Mouse (Mus musculus): ENCODE data around the gene Cpa4. TPM values are rescaled to one million over a fixed set of nuclear protein-coding genes. Genes with fewer than 3 reads are reported as not detected.

Gene Cpa4
- total RNA-seq, 4 experiments from 2014 or later, result not detected

DNA sequence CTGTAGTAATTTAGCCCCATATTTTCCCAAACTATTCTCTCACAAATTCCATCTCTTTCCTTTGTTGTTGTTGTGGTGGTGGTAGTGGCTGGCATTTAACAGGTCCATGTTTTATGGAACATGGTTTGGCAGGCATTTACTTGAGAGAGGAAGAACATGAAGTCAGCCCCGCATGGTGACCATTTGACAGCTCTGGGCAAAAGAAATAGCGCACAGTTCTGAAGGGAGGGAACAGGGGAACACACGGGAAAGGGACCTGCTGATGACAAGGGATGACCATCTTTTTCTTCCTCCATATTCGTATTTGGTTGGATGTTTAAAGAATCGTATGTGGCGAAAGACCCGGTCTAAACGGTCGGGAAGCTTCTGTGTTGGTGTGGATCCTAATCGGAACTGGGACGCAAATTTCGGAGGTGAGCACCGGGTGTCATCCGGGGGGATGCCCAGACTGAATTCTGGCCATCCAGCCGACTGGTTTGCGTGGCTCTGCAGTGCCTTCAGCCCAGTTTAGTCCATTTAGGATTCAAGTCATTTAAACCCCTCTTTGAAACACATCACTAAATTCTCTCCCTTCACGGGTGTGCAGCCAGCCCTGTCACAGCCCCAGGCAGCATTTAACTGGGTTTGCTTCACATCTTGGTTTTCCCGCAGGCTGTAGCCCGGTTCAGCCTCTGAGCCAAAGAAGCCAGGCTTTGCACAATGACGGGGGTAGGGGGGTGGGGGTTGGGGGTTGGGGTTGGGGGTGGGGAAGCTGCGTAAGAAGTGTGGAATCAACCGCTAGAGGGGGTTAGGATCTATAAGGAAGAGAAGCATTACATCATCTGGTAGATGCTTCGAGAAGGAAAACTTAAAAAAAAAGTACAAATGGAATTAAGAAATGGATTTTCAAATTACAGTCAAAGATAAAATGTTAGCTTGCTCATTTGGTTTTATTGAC, 16.3 kb upstream of the Cpa4 start:
- DNase-seq (ENCODE audit: low spot score), result no peak

GRCm38 (mm10) chr6:30552628-30553027, 15.5 kb upstream of the Cpa4 start:
- DNase-seq (ENCODE audit: low spot score), result no peak

- no peak for DNase-seq (ENCODE audit: low spot score)
Observed at GRCm38 (mm10) chr6:30553381-30554010, 14.7 kb upstream of the Cpa4 start.

DNA sequence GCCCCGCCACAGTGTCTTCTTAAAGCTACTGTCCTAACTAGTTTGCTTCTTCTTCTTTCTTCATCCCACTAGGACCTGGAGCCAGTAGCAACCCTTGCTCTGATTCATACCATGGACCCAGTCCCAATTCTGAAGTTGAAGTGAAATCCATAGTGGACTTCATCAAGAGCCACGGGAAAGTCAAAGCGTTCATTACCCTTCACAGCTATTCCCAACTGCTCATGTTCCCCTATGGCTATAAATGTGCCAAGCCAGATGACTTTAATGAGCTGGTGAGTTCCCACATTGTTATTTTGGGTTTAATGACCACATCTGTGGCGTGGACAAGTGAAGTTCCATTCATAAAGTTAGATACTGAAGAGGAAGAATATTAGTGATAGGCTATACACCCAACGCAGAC, 14.1 kb upstream of the Cpa4 start:
- no peak for DNase-seq (ENCODE audit: low spot score)

GRCm38 (mm10) chr6:30554621-30555170, 13.5 kb upstream of the Cpa4 start:
- peak; percentile 41 for DNase-seq (ENCODE audit: low spot score)

DNA sequence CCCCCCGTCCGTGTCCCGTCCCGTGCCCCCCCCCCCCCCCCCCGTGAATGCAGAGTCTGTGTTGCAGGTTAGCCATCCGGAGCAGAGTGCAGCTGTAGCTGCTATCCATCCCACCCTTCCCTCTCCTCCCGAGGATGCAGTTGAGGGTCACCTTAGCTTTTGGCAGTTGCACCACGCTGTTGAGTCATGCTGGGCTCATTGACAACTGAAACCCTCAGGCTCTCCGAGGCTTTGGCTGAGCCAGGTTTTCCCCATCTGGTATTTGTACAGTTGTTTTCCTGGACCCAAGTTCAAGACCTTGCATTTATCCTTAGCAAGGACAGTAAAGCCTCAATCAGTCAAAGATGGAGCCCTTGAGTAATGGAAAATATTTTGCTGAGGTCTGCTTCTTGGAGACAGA, 12.1 kb upstream of the Cpa4 start:
- peak; percentile 72 for DNase-seq (ENCODE audit: low spot score)

DNA sequence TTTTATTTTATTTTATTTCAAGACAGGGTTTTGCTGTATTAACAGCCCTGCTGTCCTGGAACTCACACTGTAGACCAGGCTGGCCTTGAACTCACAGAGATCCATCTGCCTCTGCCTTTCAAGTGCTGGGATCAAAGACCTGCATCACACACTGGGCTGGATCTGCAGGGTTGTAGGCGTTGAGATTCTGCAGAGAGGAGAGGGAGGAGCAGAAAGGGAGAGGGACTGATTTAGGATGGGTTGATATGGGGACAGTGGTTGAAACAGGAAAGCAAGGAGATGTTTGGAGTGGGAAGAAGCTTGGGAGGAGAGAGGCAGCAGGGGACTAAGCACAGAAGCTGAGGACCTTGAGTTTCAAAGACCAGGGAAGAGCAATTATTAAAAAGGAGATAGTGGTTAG, 8.4 kb upstream of the Cpa4 start:
- DNase-seq (ENCODE audit: low spot score), result no peak

GRCm38 (mm10) chr6:30562132-30562531, 6.0 kb upstream of the Cpa4 start:
- no peak for DNase-seq (ENCODE audit: low spot score)

DNA sequence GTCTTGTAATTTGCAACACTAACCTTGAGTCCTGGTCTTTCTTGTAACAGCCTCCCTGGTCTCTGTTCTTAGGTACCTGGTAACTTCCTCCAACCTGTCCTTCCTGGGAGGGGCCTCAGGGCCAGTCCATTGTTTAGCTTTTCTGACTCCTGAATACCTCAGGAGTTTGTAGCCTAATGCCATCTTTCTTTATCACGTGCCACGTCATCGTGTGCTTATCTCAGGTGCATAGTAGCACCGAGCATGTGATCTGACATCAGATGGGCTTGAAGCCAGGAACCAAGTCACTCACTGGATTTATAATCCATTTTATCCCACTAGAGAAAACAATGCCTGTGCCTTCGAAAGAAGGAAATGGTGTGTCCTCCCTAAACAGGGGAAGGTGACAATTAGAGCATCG, 4.6 kb upstream of the Cpa4 start:
- DNase-seq (ENCODE audit: low spot score), result no peak

- no peak for DNase-seq (ENCODE audit: low spot score)
Observed at GRCm38 (mm10) chr6:30564051-30564450, 4.1 kb upstream of the Cpa4 start.

- DNase-seq (ENCODE audit: low spot score), result no peak
Observed at GRCm38 (mm10) chr6:30569331-30569730, 1.2 kb downstream of the Cpa4 start.

DNA sequence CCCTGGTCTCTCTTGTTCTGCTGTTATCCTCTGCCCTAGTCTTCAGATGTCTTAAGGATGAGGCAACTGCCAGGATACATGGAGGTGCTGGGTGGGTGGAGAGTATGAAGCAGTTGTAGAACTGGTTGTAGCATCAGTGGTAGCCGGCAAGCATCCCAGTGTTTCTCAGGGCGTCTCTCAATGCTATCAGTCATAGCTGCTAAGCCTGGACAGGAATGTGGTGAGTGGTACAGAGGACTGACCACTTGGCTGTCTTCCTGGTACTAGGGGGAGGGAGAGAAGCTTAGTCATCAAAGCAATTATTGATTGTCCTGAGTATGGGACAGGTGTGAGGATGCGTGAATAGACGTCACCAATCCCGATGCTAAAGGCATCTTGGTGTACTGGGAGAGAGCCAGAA, 1.8 kb downstream of the Cpa4 start:
- DNase-seq (ENCODE audit: low spot score), result no peak

- peak; percentile 45 for DNase-seq (ENCODE audit: low spot score)
Observed at GRCm38 (mm10) chr6:30572456-30573311, 4.5 kb downstream of the Cpa4 start.

GRCm38 (mm10) chr6:30573380-30573779, 5.2 kb downstream of the Cpa4 start:
- DNase-seq (ENCODE audit: low spot score), result no peak

DNA sequence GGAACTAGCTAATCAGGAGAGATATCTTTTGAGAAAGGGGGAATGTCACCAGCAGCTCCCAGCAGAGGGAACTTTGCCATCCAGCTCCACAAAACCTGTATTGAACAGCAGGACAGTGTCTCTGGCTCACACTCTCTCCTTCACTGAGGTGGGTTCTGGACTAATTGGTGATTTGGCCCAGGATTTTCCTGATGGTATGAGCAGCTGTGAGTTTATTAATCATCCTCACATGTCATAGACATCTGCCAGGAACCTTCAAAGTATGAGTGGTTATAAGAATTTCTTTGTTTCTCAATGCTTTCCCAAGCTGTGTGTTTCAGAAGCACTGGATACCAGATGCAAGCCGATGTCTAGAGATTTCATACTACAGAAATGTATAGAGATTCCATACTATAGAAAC, 6.8 kb downstream of the Cpa4 start:
- DNase-seq (ENCODE audit: low spot score), result no peak

DNA sequence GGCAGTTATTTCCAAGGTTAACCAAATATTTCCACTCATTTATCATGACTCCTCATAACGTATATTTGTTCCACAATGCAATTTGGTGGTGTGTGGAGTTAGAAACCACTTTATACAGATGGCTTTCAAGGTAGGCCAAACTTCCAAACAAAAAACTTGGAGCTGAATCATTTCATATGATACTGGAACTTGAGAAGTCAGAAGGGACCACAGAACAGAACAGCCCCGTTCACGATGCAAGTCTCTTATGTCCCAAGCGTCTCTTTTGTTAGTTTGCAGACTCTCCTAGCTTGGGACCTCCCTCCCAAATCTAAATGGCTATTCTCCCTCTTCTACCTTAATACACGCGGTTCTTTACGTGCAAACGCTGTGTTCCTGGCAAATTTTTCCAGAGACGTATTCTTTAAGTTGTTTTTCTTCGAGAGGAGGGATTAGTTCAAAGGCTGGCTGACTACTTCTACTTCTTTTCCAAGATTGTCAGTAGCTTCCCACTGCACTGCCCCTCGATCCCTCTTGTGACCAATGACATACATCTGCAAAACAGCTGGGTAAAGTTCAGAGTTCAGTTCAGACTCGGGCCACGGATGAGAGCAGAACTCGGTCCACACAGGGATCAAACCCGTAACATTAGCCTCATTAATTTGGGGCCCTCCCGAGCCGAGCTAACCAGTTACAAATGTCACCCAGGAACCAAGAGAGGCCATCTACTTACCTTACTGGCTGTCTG, 8.5 kb downstream of the Cpa4 start:
- DNase-seq (ENCODE audit: low spot score), result no peak

GRCm38 (mm10) chr6:30579961-30580840, 12.0 kb downstream of the Cpa4 start:
- no peak for DNase-seq (ENCODE audit: low spot score)

DNA sequence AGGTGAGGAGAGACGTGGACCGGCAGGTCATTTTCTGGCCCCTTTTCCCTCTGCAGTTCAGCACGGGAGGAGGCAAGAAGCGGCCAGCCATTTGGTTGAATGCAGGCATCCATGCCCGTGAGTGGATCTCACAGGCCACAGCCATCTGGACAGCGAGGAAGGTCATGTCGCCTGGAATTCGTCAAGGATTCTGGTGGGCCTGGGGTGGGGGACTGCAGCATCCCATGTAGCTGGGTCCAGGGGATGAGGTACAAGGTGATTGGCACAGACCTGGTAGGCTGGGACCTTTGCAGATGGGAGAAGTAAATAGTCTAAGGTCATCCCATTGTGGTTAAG, 12.6 kb downstream of the Cpa4 start:
- DNase-seq (ENCODE audit: low spot score), result no peak

DNA sequence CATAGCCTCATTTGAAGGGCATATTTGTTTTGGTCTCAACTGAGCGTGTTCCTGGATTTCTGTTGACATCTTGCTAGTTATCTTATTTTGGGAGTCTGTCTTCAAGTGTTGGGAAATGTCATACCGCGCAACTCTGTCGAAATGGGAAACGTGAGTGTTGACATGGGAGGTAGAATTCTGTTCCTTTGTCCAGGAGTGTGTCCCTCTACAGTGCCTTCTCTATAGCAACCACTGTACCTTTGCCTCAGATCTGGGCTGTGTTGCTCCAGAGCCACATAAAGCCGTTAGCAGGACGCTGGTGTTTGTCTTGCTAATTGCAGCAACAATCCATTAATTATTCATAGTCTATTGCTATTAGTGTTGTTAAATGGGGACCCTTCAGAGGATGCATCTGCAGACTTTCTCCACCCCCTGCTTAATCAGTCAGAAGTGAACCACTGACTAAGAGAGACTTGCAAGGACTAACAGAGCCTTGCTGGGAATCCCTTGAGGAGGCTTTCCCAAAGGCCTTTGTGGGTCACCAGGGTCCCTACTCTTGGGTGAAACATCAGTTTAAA, 18.8 kb downstream of the Cpa4 start:
- no peak for DNase-seq (ENCODE audit: low spot score)

DNA sequence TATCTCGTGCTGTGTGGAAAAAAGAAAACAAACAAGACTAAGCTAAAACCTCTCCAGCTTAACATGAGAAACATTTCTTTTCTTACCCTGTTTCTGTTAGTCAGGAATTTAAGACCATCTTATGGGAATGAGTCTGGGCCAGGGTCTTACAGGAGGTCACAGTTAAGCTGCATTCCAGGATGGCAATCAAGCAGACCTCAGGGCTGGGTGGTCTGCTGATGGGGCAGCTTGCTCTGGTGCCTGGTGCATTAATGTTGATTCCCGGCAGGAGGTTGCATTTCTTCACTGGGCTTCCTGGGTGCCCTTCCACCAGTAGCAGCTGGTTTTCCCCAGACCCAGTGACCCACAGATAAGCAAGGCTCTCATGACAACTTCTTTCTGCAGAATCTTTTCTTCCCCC, 21.6 kb downstream of the Cpa4 start:
- DNase-seq (ENCODE audit: low spot score), result no peak

All from heart, adult 8-10 months (tissue).